Mouse (Mus musculus) lung, postnatal 0 days (tissue): ENCODE measurements at regions not wholly inside any gene's neighbourhood (a gene's known extent, or its start where the extent isn't known, plus 50 kb on each side); places are given as distances from the start of the nearest gene placed in this dataset.

Experiments
- ATAC-seq: fragments of 200-750 bp; cut with Nextera tagmentation; 2 replicates; pipeline ENCODE4 v1.8.0; 2017; ENCODE audit warnings: moderate library complexity
- DNase-seq: peaks from one replicate; pipeline ENCODE4 v3.0.0-alpha.2; 2016; ENCODE audit warnings: low spot score
- H3K27ac ChIP-seq: fragments of 300-500 bp; sonication (generic); 2 replicates; pipeline ENCODE4 v1.5.1; 2014; ENCODE audit warnings: antibody characterized with exemption, mild to moderate bottlenecking, low read length, mixed read lengths
- H3K27me3 ChIP-seq: fragments of 300-500 bp; sonication (generic); replicated peaks from 2 replicates; pipeline ENCODE4 v1.6.1; 2014; ENCODE audit warnings: low read length, mixed read lengths; ENCODE audit not compliant: insufficient read depth
- H3K36me3 ChIP-seq: fragments of 300-500 bp; sonication (generic); 2 replicates; pipeline ENCODE4 v1.6.1; 2014; ENCODE audit warnings: low read length, mixed read lengths; ENCODE audit not compliant: insufficient read depth
- H3K4me1 ChIP-seq: fragments of 300-500 bp; sonication (generic); 2 replicates; pipeline ENCODE4 v1.6.1; 2014; ENCODE audit warnings: antibody characterized with exemption, low read depth, low read length, mixed read lengths; ENCODE audit not compliant: insufficient read depth
- H3K4me2 ChIP-seq: fragments of 300-500 bp; sonication (generic); replicated peaks from 2 replicates; pipeline ENCODE4 v1.6.1; 2014; ENCODE audit warnings: low read depth, mild to moderate bottlenecking, low read length, moderate library complexity, mixed read lengths
- H3K4me3 ChIP-seq: fragments of 300-500 bp; sonication (generic); 2 replicates; pipeline ENCODE4 v1.5.1; 2014; ENCODE audit warnings: low read depth, low read length
- H3K9ac ChIP-seq: fragments of 300-500 bp; sonication (generic); replicated peaks from 2 replicates; pipeline ENCODE4 v1.6.1; 2014; ENCODE audit warnings: low read depth, mild to moderate bottlenecking
- H3K9me3 ChIP-seq: fragments of 300-500 bp; sonication (generic); 2 replicates; pipeline ENCODE4 v1.6.1; 2016; ENCODE audit warnings: low read length, mixed read lengths
- CTCF ChIP-seq: IDR thresholded peaks from 2 replicates; pipeline ENCODE4 v1.5.1; 2016; ENCODE audit warnings: antibody characterized with exemption, mild to moderate bottlenecking
- EP300 ChIP-seq: IDR thresholded peaks from 2 replicates; pipeline ENCODE4 v1.6.1; 2016; ENCODE audit warnings: antibody characterized with exemption, mild to moderate bottlenecking, control low read depth
- WGBS: fragments of 180-500 bp; shearing (Covaris S2); extraction: QIAGEN DNeasy Blood & Tissue Kit; methylation state at CpG from one replicate; pipeline ENCODE4 v1.1.7; 2014; 5-methylcytosine and 5-hydroxymethylcytosine counted together

DNA sequence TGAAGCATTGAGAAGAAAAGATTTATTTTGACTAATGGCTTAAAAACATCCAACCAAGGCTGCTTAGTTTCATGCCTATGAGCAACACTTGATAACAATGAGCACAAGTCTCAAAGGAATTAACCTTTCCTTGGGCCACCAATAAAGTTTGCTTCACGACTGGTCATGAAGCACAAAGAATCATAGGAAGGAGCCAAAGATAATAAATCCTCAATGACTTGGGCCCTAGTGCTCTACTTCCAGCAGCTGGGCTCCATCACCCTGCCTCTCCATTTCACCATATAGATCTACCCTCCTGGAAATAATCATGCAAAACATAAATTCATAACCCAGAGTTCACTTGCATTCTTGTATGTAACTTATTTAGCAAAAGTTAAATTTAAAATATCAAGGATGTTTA lies 289.4 kb downstream of the Cdh11 start:
- no peaks in the 10 kb centered on the region for H3K9me3 ChIP-seq
- DNase-seq (no peak), ATAC-seq (no peak)
- H3K36me3 ChIP-seq = no peaks in the 10 kb centered on the region
- H3K4me2 ChIP-seq = no peak overlapping the region
- H3K27ac ChIP-seq = no peak overlapping the region
- no peak for TF ChIP-seq CTCF
- no peak for TF ChIP-seq EP300
- H3K9ac ChIP-seq = no peak overlapping the region
- H3K27me3 ChIP-seq = no peaks in the 10 kb centered on the region
- H3K4me3 ChIP-seq = no peak overlapping the region
- WGBS = 29% methylated on average over 1 of the region's 1 CpGs
- no peaks in the 10 kb centered on the region for H3K4me1 ChIP-seq

DNA sequence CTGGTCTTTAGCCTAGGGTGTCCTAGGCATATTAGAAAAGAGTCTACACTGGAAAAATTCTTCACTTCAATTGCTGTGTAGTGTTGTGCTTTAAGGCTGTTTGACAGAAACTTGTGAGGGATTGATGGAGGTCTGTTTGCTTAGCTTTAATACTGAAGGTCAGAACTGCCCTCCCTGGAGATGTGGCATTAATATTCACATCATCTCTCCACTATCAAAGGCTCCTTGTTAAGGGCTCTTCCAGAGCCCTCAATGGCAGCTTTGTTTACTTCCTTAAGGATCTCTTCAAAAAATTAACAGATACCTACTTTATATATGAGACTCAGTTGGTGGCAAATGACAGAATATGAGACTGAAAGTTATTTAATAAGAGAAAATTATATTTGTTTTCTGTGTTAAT lies 294.4 kb downstream of the Cdh11 start:
- no peak overlapping the region for H3K9ac ChIP-seq
- no peak for TF ChIP-seq EP300
- no peak for TF ChIP-seq CTCF
- no peaks in the 10 kb centered on the region for H3K9me3 ChIP-seq

DNA sequence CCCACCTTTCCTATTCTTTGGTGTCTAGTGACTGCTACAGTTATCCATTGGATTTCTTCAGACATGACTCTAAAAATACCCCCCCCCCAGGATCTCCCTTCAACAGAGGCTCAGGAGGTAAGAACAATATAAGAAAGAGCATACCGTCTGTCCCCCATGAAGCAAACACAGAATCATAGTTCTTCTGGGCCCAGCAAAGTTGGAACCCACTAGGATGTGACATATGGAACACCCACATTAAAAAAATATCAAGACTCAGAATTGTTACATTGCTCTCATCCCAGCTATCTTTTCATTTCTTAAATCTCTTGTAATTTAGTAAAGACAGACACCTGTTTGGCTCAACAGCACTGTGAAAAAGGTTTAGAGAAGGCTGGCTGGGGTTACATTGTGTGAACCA lies 297.2 kb downstream of the Cdh11 start:
- Histone ChIP-seq H3K9ac (no peak overlapping the region), H3K4me1 (no peaks in the 10 kb centered on the region), H3K4me3 (no peak overlapping the region), H3K27me3 (no peaks in the 10 kb centered on the region), H3K9me3 (no peaks in the 10 kb centered on the region), H3K36me3 (no peaks in the 10 kb centered on the region), H3K27ac (no peak overlapping the region), H3K4me2 (no peak overlapping the region)
- no peak for DNase-seq
- no peak for ATAC-seq
- WGBS = 81% methylated on average over 1 of the region's 1 CpGs
- no peak for TF ChIP-seq EP300
- no peak for TF ChIP-seq CTCF

More for the DNA sequence above, 294.4 kb downstream of the Cdh11 start:
- no peaks in the 10 kb centered on the region for H3K36me3 ChIP-seq
- DNase-seq = no peak
- no peak overlapping the region for H3K27ac ChIP-seq
- H3K4me1 ChIP-seq = no peaks in the 10 kb centered on the region
- no peak for ATAC-seq
- no peaks in the 10 kb centered on the region for H3K27me3 ChIP-seq
- no peak overlapping the region for H3K4me2 ChIP-seq
- no peak overlapping the region for H3K4me3 ChIP-seq

DNA sequence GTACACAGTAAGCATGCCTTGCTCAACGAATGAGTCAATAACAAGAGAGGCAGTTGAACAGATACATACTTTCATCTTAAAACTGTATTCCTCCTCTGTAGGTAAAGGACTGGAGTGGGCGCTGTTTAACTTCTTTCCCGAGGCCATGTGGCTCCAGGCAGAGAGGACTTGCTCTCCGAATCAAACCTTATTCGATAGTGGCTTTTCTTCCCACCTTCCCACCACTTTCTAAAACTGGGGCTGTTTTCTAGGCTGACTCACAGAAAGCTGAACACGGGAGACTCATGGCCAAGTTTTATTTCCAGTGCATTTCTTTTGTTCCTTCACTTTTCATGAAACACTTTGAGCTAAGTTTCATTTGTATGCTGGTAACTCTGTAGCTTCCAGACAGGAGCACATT lies 297.6 kb downstream of the Cdh11 start:
- Histone ChIP-seq H3K9me3 (no peaks in the 10 kb centered on the region), H3K27ac (no peak overlapping the region), H3K27me3 (no peaks in the 10 kb centered on the region), H3K4me3 (no peak overlapping the region), H3K36me3 (no peaks in the 10 kb centered on the region), H3K9ac (no peak overlapping the region), H3K4me2 (no peak overlapping the region), H3K4me1 (no peaks in the 10 kb centered on the region)
- DNase-seq (no peak), ATAC-seq (no peak)
- WGBS = 72% methylated on average over 6 of the region's 6 CpGs
- TF ChIP-seq CTCF = no peak
- TF ChIP-seq EP300 = no peak

DNA sequence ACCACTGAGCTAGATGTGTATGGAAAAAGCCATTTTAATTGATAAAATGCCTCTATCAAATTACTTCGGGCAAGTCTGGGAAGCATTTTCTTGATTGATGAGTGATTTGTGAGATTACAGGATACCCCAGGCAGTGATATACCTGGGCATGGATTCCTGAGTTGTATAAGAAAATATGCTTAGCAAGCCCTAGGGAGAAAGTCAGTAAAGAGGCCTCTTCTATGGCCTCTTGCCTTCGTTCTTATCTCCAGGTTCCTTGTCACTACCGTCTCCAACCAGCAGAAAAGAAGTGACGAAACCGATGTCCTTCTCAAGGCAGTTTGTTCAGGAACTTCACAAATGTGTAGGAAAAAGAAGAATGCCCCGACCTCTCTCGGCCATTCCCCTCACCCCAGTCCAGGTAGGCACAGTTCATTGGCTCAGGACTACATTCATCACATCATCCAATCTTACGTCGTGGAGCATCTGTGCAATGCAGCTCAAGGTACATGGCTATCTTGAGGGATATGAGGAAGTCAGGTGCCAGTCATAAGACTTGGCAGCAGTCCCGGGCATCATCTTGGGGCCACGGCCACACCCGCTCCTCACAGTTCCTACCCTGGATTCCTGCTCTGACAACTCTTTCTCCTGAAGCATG lies 310.2 kb downstream of the Cdh11 start:
- no peak for ATAC-seq
- Histone ChIP-seq H3K27ac (no peak overlapping the region), H3K4me1 (no peaks in the 10 kb centered on the region), H3K36me3 (no peaks in the 10 kb centered on the region), H3K4me2 (no peak overlapping the region), H3K27me3 (no peaks in the 10 kb centered on the region), H3K9me3 (no peaks in the 10 kb centered on the region), H3K4me3 (no peak overlapping the region), H3K9ac (no peak overlapping the region)
- 90% methylated on average over 12 of the region's 12 CpGs for WGBS
- TF ChIP-seq EP300 (no peak), CTCF (no peak)
- DNase-seq = no peak

DNA sequence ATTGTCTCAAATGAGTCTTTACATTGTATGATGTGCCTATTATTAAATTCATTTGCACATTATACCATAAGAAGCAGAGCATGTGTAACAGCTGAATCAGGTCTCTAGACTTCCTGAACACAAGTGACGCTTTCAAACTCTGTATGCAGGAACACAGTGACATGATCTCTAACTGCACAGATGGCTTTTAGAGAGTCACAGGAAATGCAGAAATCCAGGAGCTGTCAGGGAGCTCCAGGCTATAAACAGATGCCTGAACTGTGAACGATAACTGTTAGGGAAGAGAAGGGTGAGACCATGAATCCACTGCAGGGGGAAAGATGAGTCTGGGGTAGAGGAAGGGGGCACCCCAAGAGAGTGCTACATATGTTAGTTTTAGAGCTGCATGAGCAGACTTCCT lies 311.2 kb downstream of the Cdh11 start:
- no peak overlapping the region for H3K27ac ChIP-seq
- no peak for ATAC-seq
- no peak for TF ChIP-seq CTCF
- no peak for TF ChIP-seq EP300
- WGBS = 46% methylated on average over 2 of the region's 2 CpGs
- H3K9me3 ChIP-seq = no peaks in the 10 kb centered on the region
- H3K9ac ChIP-seq = no peak overlapping the region
- H3K27me3 ChIP-seq = no peaks in the 10 kb centered on the region
- DNase-seq = no peak
- no peaks in the 10 kb centered on the region for H3K36me3 ChIP-seq
- no peak overlapping the region for H3K4me2 ChIP-seq
- H3K4me3 ChIP-seq = no peak overlapping the region
- no peaks in the 10 kb centered on the region for H3K4me1 ChIP-seq

DNA sequence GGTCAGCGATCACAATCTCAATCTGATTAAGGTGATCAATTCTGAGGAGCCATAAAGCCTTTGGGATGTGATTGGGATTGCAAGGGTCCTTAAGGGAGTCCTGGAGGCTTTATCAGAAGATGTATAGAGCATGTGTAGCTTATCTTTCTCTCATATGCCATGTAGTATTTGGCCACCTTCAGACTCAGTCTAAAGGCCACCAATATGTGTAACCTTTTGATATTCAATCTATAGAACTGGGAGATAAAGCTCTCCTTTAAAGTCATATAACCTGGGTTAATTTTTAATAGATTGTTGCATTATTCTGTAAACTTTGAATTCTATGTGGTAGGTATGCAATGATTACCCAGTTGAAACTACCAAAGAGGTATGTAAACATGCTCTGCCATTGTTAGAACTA lies 314.1 kb downstream of the Cdh11 start:
- TF ChIP-seq EP300 = no peak
- Histone ChIP-seq H3K36me3 (no peaks in the 10 kb centered on the region), H3K9ac (no peak overlapping the region), H3K9me3 (no peaks in the 10 kb centered on the region), H3K27me3 (no peaks in the 10 kb centered on the region), H3K4me2 (no peak overlapping the region), H3K4me3 (no peak overlapping the region), H3K27ac (no peak overlapping the region), H3K4me1 (no peaks in the 10 kb centered on the region)
- DNase-seq = no peak
- ATAC-seq = no peak
- WGBS = 86% methylated on average over 1 of the region's 1 CpGs
